Mouse (Mus musculus) leukemia stem cell, adult 10-12 weeks (primary cell): Measurements from ENCODE around the gene Pde3a. TPM values are rescaled to one million over a fixed set of nuclear protein-coding genes. Genes with fewer than 3 reads are reported as not detected.

ENCODE experiments used
- polyA plus RNA-seq: library from polyadenylated mRNA; stranded (reverse); fragments of >175 nt; gene quantifications from 2 replicates; pipeline ENCODE4 v1.2.3, GENCODE M21; 2012; ENCODE audit warnings: low replicate concordance

Gene Pde3a
- polyA plus RNA-seq: 0.17 and 0.26 TPM in 2 replicates

DNA sequence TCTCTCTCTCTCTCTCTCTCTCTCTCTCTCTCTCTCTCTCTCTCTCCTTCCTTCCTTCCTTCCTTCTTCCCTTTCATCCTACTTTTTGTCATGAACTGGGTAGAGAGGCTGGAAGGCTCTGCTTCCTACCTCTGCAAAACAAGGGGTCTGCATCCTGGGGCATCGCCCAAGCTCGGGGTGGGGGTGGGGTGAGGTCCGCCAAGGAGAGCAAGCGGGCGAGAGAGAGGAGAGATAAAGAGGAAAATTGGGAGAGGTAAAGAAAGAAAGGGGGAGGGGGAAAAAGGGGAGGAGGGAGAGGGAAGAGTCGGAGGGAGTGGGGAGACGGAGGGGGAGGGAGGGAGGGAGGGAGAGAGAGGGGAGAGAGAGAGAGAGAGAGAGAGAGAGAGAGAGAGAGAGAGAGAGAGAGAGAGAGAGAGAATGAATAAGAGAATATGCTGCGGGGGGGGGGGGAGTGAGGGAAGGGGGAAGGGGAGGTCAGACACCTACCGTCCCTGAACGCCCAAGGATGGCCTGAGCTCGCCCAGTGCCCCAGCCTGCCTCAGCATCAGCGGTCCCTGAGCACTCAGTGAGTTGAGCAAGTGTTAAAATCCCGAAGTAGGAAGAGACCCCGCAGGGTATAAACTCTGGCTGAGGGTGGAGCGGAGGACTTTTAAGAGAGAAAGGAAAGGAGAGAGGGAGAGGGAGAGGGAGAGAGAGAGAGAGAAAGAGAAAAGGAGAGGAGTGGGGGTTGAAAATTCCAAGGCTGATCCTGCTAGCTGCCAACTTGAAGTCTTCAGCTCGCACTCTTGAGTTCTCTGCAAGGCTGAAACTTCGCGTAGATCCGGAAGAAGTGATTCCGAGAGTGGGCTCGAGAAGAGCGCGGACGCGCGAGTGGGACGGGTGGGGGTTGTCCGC is at the start of gene Pde3a:
TSS of gene Pde3a (plus strand) at position 579 of the 894 bp plus-strand sequence.

GRCm38 (mm10) chr6:141523747-141524640 is 274.9 kb downstream of the Pde3a start, which contains the start of gene Slco1c1:
Gene Slco1c1, plus strand, starts transcription at chr6:141524368.

